Mouse (Mus musculus): ENCODE results near the gene Epb41l3. TPM values are rescaled to one million over a fixed set of nuclear protein-coding genes. Genes with fewer than 3 reads are reported as not detected.
A peak's percentile ranks its signal among the peaks of the same experiment; 100 is the strongest.

Epb41l3 gene
- polyA plus RNA-seq, 1 experiment = not detected

DNA sequence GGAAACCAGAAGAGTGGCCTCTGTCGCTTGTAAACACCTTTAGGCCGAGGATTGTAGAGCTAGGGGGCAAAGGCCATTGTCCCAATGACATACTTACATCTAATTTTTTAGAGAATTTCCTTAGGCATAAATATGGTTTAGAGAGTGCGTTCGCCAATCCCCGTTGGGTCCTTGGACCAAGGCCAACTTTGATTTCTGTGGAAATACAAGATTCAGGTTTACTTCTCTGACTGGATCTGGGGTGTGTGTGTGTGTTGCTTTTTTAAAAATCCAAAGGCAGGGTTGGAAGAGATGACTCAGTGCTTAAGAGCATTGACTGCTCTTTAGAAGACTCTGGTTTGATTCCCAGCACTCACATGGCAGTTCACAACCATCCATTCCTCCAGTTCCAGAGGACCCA is 83.2 kb downstream of the Epb41l3 start:
- TF ChIP-seq POLR2A (IDR thresholded peaks at IDR 0.05; ENCODE audit: insufficient read depth, low read depth, low read length) = no peak
- no peak for TF ChIP-seq CTCF (IDR thresholded peaks at IDR 0.05; ENCODE audit: insufficient read depth, low read depth, low read length)
- Histone ChIP-seq H3K27ac (ENCODE audit: insufficient read depth, low read depth, low read length) (peak overlapping the region; percentile 35), H3K4me3 (ENCODE audit: insufficient read depth, low read depth, low read length) (peak overlapping the region; percentile 37), H3K4me1 (ENCODE audit: control insufficient read depth, insufficient read depth, low read length) (peaks cover 17% of the 10 kb centered on the region)
- WGBS = 28% methylated on average over 5 of the region's 5 CpGs

DNA sequence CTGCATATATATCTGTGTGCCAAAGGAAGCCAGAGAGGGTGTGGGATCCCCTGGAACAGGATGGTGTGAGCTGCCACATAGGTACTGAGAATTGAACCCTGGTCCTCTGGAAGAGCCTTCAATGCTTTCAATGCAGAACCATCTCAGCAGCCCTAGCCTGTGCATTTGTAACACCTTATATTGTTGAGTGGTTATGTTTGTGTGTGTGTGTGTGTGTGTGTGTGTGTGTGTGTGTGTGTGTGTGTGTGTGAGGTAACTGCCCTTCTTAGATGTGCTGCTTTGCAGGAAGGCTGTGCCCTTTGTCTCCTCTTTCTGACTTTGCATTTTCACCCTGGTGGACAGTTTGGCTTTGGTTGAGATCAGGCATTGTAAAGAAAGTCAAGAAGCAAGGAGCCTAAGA is 87.2 kb downstream of the Epb41l3 start:
- Histone ChIP-seq H3K27ac (ENCODE audit: insufficient read depth, low read depth, low read length) (peak overlapping the region; percentile 52), H3K4me1 (ENCODE audit: control insufficient read depth, insufficient read depth, low read length) (peaks cover 17% of the 10 kb centered on the region), H3K4me3 (ENCODE audit: insufficient read depth, low read depth, low read length) (no peak overlapping the region)
- TF ChIP-seq POLR2A (IDR thresholded peaks at IDR 0.05; ENCODE audit: insufficient read depth, low read depth, low read length) (no peak), CTCF (IDR thresholded peaks at IDR 0.05; ENCODE audit: insufficient read depth, low read depth, low read length) (no peak)

DNA sequence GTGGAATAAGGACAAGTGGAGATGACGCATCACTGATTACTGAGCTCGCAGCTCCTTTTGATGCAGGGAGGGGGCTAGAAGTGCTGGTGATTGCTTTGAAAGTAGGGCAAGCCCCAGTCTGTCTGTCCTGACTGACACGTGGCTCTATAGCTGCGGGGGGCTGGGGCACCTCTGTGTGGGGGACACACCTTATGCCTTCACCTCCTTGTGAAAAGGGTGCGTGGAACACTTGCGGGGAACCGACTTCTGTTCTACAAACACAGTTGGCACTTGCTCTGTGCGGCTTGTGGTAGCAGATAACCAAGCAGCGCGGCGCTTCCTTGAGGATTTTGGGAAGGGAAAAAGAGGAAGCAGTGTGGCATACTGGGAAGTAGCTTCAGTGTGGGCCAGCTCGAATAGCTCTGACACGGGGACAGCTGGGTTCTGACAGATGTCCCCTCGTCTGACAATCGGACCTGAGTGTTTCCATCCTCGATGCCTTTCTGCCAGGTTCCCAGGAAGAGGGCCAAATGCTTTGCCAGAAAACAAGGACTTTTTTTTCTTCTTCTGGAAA is 101.5 kb downstream of the Epb41l3 start:
- H3K4me1 ChIP-seq (ENCODE audit: control insufficient read depth, insufficient read depth, low read length) = peaks cover 30% of the 10 kb centered on the region
- H3K4me3 ChIP-seq (ENCODE audit: insufficient read depth, low read depth, low read length) = peak overlapping the region; percentile 9
- 24% methylated on average over 16 of the region's 16 CpGs for WGBS
- peak overlapping the region; percentile 91 for H3K27ac ChIP-seq (ENCODE audit: insufficient read depth, low read depth, low read length)
- TF ChIP-seq POLR2A (IDR thresholded peaks at IDR 0.05; ENCODE audit: insufficient read depth, low read depth, low read length) (no peak), CTCF (IDR thresholded peaks at IDR 0.05; ENCODE audit: insufficient read depth, low read depth, low read length) (no peak)

DNA sequence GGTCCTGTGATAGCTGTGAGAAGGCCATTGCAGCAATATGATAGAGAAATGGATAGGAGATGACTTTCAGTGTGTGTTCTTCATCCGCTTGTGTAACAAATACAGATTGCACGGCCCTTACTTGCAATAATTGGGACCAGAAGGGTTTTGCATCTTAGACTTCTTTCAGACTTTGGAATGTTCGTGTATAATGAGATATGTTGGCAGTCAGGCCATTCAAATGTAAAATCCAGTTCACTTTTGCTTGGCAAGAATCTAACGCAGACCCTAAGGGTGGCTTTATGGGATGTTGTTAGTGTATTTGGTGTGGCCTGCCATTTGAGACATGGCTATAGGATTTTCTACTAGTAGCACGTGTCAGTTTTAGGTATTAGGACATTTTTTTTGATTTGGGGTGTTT is 102.5 kb downstream of the Epb41l3 start:
- H3K27ac ChIP-seq (ENCODE audit: insufficient read depth, low read depth, low read length) = peak overlapping the region; percentile 46; the same call in 1 of the 2 replicates
- TF ChIP-seq POLR2A (IDR thresholded peaks at IDR 0.05; ENCODE audit: insufficient read depth, low read depth, low read length) = no peak
- no peak for TF ChIP-seq CTCF (IDR thresholded peaks at IDR 0.05; ENCODE audit: insufficient read depth, low read depth, low read length)

DNA sequence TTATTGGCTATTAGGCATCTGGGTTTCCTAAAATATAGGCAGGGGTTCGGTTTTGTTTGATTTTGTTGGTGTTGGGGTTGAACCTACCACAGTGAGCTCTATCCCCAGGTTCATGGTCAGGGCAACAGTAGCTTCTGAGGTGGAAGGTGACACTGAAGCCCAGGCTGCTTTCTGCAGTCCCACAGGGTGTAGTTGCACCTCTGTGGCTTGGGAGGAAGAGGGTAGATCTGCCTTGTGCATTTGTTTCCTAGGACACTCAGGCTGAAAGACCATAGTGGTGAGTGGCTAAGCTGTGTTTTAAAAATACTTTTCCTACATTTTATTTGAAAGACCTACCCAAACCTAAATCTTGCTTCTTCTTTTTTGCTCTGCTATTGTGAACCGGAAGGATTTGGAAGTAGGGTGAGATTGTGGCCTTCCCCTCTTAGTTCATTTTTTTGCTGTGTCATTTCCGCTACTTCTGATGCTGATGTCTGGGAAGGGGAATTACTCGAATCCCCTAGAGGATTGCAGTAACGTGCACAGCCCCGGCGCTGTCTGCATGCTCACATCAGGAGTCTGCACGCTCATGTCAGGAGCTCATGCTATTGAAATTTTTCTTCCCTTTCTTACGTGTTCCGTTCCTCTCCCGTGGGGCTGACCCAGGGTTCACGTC is 105.5 kb downstream of the Epb41l3 start:
- H3K4me3 ChIP-seq (ENCODE audit: insufficient read depth, low read depth, low read length) = no peak overlapping the region
- peak overlapping the region; percentile 83 for H3K27ac ChIP-seq (ENCODE audit: insufficient read depth, low read depth, low read length)
- peaks cover 35% of the 10 kb centered on the region for H3K4me1 ChIP-seq (ENCODE audit: control insufficient read depth, insufficient read depth, low read length)
- TF ChIP-seq POLR2A (IDR thresholded peaks at IDR 0.05; ENCODE audit: insufficient read depth, low read depth, low read length) = no peak
- TF ChIP-seq CTCF (IDR thresholded peaks at IDR 0.05; ENCODE audit: insufficient read depth, low read depth, low read length) = no peak
- WGBS = 14% methylated on average over 12 of the region's 12 CpGs

More for the DNA sequence above, 102.5 kb downstream of the Epb41l3 start:
- WGBS = 53% methylated on average over 5 of the region's 5 CpGs
- Histone ChIP-seq H3K4me3 (ENCODE audit: insufficient read depth, low read depth, low read length) (no peak overlapping the region), H3K4me1 (ENCODE audit: control insufficient read depth, insufficient read depth, low read length) (peaks cover 33% of the 10 kb centered on the region)

DNA sequence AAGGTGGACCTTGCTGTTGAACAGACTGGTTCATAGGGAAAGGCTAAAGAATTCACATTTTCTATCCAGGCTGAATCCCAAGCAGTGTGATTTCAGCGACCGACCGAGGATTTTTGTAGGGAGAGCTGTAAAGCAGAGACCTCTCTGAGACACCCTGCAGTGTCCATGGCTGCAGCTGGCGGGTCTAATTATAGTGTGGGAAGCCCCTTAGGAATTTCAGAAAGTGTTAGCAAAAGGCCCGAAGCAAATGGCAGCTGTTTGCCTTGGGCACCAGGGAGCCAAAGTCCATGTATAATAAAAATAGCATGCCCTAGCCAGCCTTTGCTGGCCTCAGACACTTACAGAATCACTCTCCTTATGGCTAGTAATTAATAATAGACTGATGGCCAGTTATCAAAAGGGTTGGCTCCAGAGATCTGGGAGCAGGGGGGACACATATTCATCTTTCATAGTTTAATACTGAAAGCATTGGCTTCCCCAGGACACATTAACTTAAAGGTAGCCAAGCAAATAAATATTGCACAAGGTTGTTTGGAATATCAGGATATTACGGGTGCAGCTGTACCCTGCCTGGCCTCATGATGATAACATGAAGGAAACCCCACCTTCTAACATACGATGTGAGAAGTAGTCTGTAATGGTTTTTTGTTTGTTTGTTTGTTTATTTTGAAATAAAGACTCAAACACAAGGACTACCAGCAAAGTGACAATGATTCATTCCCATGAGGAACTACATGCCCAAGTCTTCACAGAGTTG is 106.3 kb downstream of the Epb41l3 start:
- peaks cover 36% of the 10 kb centered on the region for H3K4me1 ChIP-seq (ENCODE audit: control insufficient read depth, insufficient read depth, low read length)
- no peak overlapping the region for H3K4me3 ChIP-seq (ENCODE audit: insufficient read depth, low read depth, low read length)
- 21% methylated on average over 7 of the region's 7 CpGs for WGBS
- peak overlapping the region; percentile 83 for H3K27ac ChIP-seq (ENCODE audit: insufficient read depth, low read depth, low read length)
- TF ChIP-seq CTCF (IDR thresholded peaks at IDR 0.05; ENCODE audit: insufficient read depth, low read depth, low read length) (no peak), POLR2A (IDR thresholded peaks at IDR 0.05; ENCODE audit: insufficient read depth, low read depth, low read length) (no peak)

DNA sequence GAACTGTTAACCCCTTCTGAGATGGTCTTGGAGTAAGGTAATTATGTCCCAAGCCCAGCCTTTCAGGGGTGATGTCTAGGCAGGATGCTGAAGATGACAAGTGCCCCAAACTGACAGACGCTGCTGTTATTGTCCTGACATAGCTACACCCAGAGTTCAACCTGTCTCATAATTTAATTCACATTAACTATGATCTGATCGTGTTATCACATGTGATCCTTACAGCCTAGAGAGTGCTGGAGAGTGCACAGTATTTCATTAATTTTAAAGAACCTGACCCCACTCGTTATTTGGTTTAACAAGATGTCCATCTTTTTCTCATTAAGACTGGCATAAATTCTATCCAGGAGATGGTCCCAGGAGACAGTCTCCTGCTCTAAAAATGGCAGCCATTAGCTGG is 112.3 kb downstream of the Epb41l3 start:
- WGBS = 63% methylated on average over 3 of the region's 3 CpGs
- TF ChIP-seq POLR2A (IDR thresholded peaks at IDR 0.05; ENCODE audit: insufficient read depth, low read depth, low read length) (no peak), CTCF (IDR thresholded peaks at IDR 0.05; ENCODE audit: insufficient read depth, low read depth, low read length) (no peak)
- Histone ChIP-seq H3K4me1 (ENCODE audit: control insufficient read depth, insufficient read depth, low read length) (peaks cover 9% of the 10 kb centered on the region), H3K4me3 (ENCODE audit: insufficient read depth, low read depth, low read length) (no peak overlapping the region), H3K27ac (ENCODE audit: insufficient read depth, low read depth, low read length) (no peak overlapping the region)

DNA sequence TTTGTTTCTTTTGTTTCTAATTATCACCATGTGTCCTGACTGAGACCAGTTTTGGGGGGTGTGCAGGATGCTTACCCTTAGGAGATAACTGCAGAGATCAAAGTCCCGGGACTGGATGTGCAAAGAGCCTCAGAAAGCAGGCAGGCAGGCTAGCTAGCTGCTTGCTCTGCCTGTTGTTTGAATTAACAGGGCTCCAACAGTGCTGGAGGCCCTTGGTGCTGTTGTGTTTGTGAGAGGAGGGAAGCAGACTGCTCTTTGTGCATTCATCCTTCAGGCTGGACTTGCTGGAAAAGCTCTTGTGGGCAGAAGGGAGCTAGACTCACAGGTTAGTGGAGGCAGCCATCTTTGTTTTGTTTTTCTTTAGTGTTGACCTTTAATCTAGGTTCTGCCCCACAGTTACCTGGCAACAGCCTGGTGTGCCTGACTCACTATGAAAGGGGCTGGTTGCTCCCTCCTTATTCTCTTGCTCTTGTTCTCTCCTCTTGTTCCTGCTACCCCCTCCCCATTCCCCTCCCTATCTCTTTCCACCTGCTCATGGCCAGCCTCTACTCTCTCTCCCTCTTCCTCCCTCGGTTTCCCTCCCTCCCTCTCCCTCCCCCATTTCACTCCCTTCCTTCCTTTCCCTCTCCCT is 117.5 kb downstream of the Epb41l3 start:
- TF ChIP-seq CTCF (IDR thresholded peaks at IDR 0.05; ENCODE audit: insufficient read depth, low read depth, low read length) (no peak), POLR2A (IDR thresholded peaks at IDR 0.05; ENCODE audit: insufficient read depth, low read depth, low read length) (no peak)
- Histone ChIP-seq H3K4me1 (ENCODE audit: control insufficient read depth, insufficient read depth, low read length) (peaks cover 32% of the 10 kb centered on the region), H3K27ac (ENCODE audit: insufficient read depth, low read depth, low read length) (peak overlapping the region; percentile 69), H3K4me3 (ENCODE audit: insufficient read depth, low read depth, low read length) (no peak overlapping the region)
- 20% methylated on average over 2 of the region's 2 CpGs for whole genome bisulfite sequencing

DNA sequence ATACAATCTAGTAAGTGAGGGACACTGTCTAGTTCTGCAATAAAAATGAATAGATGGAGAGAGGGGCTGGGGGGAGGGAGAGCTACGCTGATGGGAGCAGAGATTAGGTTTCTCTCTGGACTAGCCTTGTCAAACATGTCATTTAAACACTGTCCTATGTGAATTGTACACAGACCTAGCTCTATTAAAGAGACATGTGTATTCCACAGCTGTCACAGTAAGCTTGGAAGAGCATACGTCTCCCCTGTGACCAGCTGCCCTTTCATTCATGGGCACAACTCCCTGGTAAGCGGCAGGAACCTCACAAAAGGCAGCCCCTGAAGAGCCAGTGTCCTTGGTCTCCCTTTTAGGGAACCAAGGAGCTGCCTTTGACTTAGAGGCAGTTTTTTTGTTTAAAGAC is 119.1 kb downstream of the Epb41l3 start:
- WGBS = 64% methylated on average over 3 of the region's 3 CpGs
- Histone ChIP-seq H3K4me3 (ENCODE audit: insufficient read depth, low read depth, low read length) (no peak overlapping the region), H3K27ac (ENCODE audit: insufficient read depth, low read depth, low read length) (no peak overlapping the region), H3K4me1 (ENCODE audit: control insufficient read depth, insufficient read depth, low read length) (peaks cover 39% of the 10 kb centered on the region)
- TF ChIP-seq POLR2A (IDR thresholded peaks at IDR 0.05; ENCODE audit: insufficient read depth, low read depth, low read length) = no peak
- no peak for TF ChIP-seq CTCF (IDR thresholded peaks at IDR 0.05; ENCODE audit: insufficient read depth, low read depth, low read length)
